Mouse (Mus musculus): ENCODE data around the gene Hfe. TPM values are rescaled to one million over a fixed set of nuclear protein-coding genes. Genes with fewer than 3 reads are reported as not detected.
"Not testable (repeated sequence)": the region's sequence is repeated elsewhere in the genome, so short reads cannot be mapped to it uniquely, and the experiment has no call there.

Gene Hfe
- polyA plus RNA-seq, 1 experiment, result 7.7 TPM

DNA sequence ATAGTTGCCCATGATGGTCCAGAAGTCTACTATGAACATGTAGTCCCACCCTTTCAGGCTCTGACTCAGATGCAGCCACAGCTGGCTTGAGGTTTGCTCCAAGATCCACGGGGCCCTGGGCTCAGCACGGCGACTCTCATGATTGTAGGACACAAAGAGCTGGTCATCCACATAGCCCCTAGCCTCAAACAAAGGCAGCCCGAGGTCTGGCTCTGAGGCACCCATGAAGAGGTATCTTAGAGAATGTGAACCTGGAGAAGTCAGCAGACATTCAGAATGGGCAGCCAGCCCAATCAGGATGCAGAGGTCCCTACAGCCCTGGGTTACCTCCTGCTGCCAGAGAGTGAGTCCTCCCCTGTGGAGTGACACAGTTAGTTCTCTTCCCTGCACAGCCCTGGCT, 2.6 kb downstream of the Hfe start:
- no peak for TF ChIP-seq POLR2A (IDR thresholded peaks at IDR 0.05; ENCODE audit: low read depth, low read length)
- TF ChIP-seq CTCF (IDR thresholded peaks at IDR 0.05; ENCODE audit: extremely low read depth, insufficient read length, insufficient replicate concordance, low read depth, low read length), result no peak
- Histone ChIP-seq H3K27ac (ENCODE audit: insufficient read depth, low read depth, low read length) (no peak overlapping the region), H3K4me3 (ENCODE audit: low read depth, low read length) (no peak overlapping the region), H3K36me3 (ENCODE audit: control insufficient read depth, insufficient read depth, low read length) (no peaks in the 10 kb centered on the region), H3K4me1 (ENCODE audit: control insufficient read depth, insufficient read depth, insufficient read length, low read length) (no peaks in the 10 kb centered on the region; the same call in 1 of the 2 replicates), H3K27me3 (ENCODE audit: control insufficient read depth, insufficient read depth, low read length) (no peaks in the 10 kb centered on the region)
- WGBS, result 93% methylated on average over 4 of the region's 4 CpGs

DNA sequence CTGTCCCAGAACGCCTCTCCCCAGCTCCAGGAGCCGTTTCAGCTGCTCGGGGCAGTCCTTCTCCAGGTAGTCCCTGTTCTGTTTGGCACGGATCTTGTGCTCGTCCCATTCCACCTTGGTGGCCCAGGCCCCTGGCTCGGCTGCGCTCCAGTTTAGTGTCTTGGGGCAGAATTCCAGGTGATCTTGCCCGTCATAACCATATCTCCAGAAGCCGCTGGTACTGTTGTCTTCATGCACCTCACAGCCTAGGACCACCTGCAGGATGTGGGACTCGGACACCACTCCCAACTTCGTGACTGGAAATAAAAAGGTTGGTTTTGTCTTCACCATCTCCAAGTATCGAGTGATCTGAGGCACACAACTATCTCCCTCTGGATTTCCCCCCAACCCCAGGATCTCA, 3.9 kb downstream of the Hfe start:
- H3K27me3 ChIP-seq (ENCODE audit: control insufficient read depth, insufficient read depth, low read length), result no peaks in the 10 kb centered on the region
- H3K36me3 ChIP-seq (ENCODE audit: control insufficient read depth, insufficient read depth, low read length), result no peaks in the 10 kb centered on the region
- H3K4me1 ChIP-seq (ENCODE audit: control insufficient read depth, insufficient read depth, insufficient read length, low read length), result peaks cover 2% of the 10 kb centered on the region; the same call in 1 of the 2 replicates
- no peak overlapping the region for H3K27ac ChIP-seq (ENCODE audit: insufficient read depth, low read depth, low read length)
- 91% methylated on average over 12 of the region's 12 CpGs for WGBS
- no peak overlapping the region for H3K4me3 ChIP-seq (ENCODE audit: low read depth, low read length)
- no peak for TF ChIP-seq POLR2A (IDR thresholded peaks at IDR 0.05; ENCODE audit: low read depth, low read length)
- no peak for TF ChIP-seq CTCF (IDR thresholded peaks at IDR 0.05; ENCODE audit: extremely low read depth, insufficient read length, insufficient replicate concordance, low read depth, low read length)

DNA sequence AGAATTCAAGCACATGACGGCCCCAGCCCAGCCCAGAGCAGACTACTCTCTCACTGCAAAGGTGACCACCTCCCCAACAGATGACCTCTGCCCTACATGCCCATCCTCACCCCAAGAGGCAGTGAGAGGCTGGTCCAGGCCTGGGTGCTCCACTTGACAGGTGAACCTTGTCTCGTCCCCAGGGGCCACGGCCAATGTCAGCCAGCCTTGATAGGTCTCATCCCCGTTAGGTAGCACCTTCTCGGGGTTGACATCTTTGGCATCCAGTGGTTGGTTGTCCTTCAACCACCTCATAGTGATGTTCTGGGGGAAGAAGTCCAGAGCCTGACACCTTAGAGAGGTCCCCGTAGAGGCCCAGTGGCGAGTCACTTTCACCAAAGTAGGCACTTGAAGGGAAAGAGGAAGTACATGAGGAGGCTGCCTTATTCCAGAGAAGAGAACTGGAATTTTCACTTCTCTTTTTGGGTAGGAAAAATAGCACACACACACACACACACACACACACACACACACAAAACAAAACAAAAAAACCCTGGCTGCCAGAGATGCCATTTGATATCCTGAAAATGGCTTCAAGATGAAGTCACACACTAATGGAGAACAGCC, 4.8 kb downstream of the Hfe start:
- TF ChIP-seq CTCF (IDR thresholded peaks at IDR 0.05; ENCODE audit: extremely low read depth, insufficient read length, insufficient replicate concordance, low read depth, low read length) (no peak), POLR2A (IDR thresholded peaks at IDR 0.05; ENCODE audit: low read depth, low read length) (no peak)
- H3K4me3 ChIP-seq (ENCODE audit: low read depth, low read length), result no peak overlapping the region
- 90% methylated on average over 7 of the region's 7 CpGs for whole genome bisulfite sequencing

DNA sequence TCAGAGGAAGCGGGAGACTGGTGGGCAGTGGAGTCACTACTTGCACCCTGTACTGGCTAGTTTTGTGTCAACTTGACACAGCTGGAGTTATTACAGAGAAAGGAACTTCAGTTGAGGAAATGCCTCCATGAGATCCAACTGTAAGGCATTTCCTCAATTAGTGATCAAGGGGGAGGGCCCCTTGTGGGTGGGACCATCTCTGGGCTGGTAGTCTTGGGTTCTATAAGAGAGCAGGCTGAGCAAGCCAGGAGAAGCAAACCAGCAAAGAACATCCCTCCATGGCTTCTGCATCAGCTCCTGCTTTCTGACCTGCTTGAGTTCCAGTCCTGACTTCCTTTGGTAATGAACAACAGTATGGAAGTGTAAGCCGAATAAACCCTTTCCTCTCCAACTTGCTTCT, 7.9 kb downstream of the Hfe start:
- 43% methylated on average over 2 of the region's 2 CpGs for WGBS
- not testable (repeated sequence) for H3K4me3 ChIP-seq (ENCODE audit: low read depth, low read length); H3K36me3 ChIP-seq (ENCODE audit: control insufficient read depth, insufficient read depth, low read length); H3K27me3 ChIP-seq (ENCODE audit: control insufficient read depth, insufficient read depth, low read length); H3K4me1 ChIP-seq (ENCODE audit: control insufficient read depth, insufficient read depth, insufficient read length, low read length); H3K27ac ChIP-seq (ENCODE audit: insufficient read depth, low read depth, low read length)

More for the DNA sequence above, 4.8 kb downstream of the Hfe start:
- H3K4me1 ChIP-seq (ENCODE audit: control insufficient read depth, insufficient read depth, insufficient read length, low read length), result peaks cover 2% of the 10 kb centered on the region; the same call in 1 of the 2 replicates
- no peaks in the 10 kb centered on the region for H3K27me3 ChIP-seq (ENCODE audit: control insufficient read depth, insufficient read depth, low read length)
- H3K27ac ChIP-seq (ENCODE audit: insufficient read depth, low read depth, low read length), result no peak overlapping the region
- no peaks in the 10 kb centered on the region for H3K36me3 ChIP-seq (ENCODE audit: control insufficient read depth, insufficient read depth, low read length)

DNA sequence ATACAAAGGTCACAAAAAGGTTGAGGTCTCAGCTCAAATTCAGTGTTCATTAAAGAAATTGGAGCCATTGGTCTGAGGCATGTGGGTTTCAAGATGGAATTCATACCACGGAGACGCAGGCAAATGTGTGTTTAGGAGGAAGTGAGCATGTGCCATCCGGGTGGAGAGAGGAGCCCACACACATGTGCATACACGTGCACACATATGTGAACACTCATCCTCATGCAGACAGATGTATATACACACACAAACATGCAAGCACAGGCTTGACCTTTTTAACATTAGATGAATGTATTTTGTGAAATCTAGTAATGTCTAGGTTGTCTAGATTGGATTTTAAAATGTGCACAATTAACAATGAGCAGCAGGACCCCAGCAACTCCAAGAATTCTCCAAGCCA, 8.4 kb downstream of the Hfe start:
- WGBS, result 82% methylated on average over 4 of the region's 4 CpGs
- Histone ChIP-seq H3K27ac (ENCODE audit: insufficient read depth, low read depth, low read length) (no peak overlapping the region), H3K4me3 (ENCODE audit: low read depth, low read length) (no peak overlapping the region), H3K36me3 (ENCODE audit: control insufficient read depth, insufficient read depth, low read length) (no peaks in the 10 kb centered on the region), H3K4me1 (ENCODE audit: control insufficient read depth, insufficient read depth, insufficient read length, low read length) (peaks cover 2% of the 10 kb centered on the region; the same call in 1 of the 2 replicates), H3K27me3 (ENCODE audit: control insufficient read depth, insufficient read depth, low read length) (no peaks in the 10 kb centered on the region)
- TF ChIP-seq CTCF (IDR thresholded peaks at IDR 0.05; ENCODE audit: extremely low read depth, insufficient read length, insufficient replicate concordance, low read depth, low read length) (no peak), POLR2A (IDR thresholded peaks at IDR 0.05; ENCODE audit: low read depth, low read length) (no peak)

DNA sequence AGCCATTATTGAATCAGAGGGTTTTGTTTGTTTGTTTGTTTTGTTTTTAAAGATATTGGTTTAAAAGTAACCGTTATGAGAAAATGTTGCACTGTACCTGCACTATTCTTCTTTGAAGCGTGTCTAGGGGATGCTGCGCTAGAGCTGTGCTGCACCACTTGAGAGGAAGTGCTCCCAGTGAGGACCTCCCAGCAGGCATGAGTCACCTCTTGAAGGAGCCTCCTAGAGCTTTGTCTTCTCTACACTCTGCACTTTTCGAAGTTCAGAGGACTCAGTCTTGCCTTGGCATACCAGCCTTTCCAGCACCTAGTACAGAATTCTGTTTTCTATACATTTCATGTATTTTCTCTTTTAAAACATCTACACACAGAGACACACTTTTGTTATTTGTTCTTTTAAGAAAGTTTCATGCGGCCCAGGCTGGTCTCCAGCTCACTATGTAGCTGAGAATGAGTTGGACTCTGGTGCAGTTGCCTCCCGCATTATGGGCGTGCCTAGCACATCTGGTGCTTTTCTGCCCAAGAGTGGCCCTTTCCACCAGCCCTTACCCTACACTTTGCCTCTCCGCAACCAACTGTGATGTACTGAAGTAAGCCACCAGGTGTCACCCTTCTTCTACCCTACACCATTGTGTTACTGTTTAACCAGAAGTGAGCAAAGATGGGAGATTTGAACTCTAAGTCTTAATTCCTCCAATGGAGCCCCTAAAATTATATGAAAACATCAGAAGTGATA, 9.7 kb downstream of the Hfe start:
- Histone ChIP-seq H3K27ac (ENCODE audit: insufficient read depth, low read depth, low read length) (no peak overlapping the region), H3K4me3 (ENCODE audit: low read depth, low read length) (no peak overlapping the region), H3K4me1 (ENCODE audit: control insufficient read depth, insufficient read depth, insufficient read length, low read length) (peaks cover 5% of the 10 kb centered on the region; the same call in 1 of the 2 replicates), H3K27me3 (ENCODE audit: control insufficient read depth, insufficient read depth, low read length) (no peaks in the 10 kb centered on the region), H3K36me3 (ENCODE audit: control insufficient read depth, insufficient read depth, low read length) (no peaks in the 10 kb centered on the region)
- TF ChIP-seq POLR2A (IDR thresholded peaks at IDR 0.05; ENCODE audit: low read depth, low read length) (no peak), CTCF (IDR thresholded peaks at IDR 0.05; ENCODE audit: extremely low read depth, insufficient read length, insufficient replicate concordance, low read depth, low read length) (peak; percentile 61; the same call in 1 of the 2 replicates)
- 18% methylated on average over 8 of the region's 8 CpGs for WGBS

DNA sequence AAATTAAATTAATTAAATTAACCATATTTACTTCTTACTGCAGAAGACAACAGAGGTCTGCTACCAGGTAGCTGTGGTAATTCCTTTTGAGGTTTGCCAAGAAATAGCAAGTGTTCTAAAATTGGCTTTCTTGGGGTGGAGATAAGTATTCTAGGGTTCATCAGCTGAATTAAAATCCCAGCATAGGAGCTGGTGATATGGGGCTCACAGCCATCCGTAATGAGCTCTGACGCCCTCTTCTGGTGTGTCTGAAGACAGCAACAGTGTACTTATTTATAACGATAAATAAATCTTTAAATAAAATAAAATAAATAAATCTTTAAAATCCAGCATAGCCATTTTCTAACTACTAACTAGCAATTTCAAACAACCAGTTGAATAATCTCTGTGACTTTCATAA, 10.9 kb downstream of the Hfe start:
- TF ChIP-seq POLR2A (IDR thresholded peaks at IDR 0.05; ENCODE audit: low read depth, low read length) (no peak), CTCF (IDR thresholded peaks at IDR 0.05; ENCODE audit: extremely low read depth, insufficient read length, insufficient replicate concordance, low read depth, low read length) (no peak)
- WGBS, result 64% methylated on average over 3 of the region's 3 CpGs
- H3K27me3 ChIP-seq (ENCODE audit: control insufficient read depth, insufficient read depth, low read length), result no peaks in the 10 kb centered on the region
- no peak overlapping the region for H3K4me3 ChIP-seq (ENCODE audit: low read depth, low read length)
- peaks cover 5% of the 10 kb centered on the region; the same call in 1 of the 2 replicates for H3K4me1 ChIP-seq (ENCODE audit: control insufficient read depth, insufficient read depth, insufficient read length, low read length)
- H3K27ac ChIP-seq (ENCODE audit: insufficient read depth, low read depth, low read length), result no peak overlapping the region
- no peaks in the 10 kb centered on the region; the same call in 1 of the 2 replicates for H3K36me3 ChIP-seq (ENCODE audit: control insufficient read depth, insufficient read depth, low read length)

Data from small intestine, adult 2 months (tissue).